Mouse (Mus musculus): ENCODE measurements around the gene 1700008O03Rik.

The 1700008O03Rik gene

GRCm38 (mm10) chr7:44375793-44376192 is 9.8 kb downstream of the 1700008O03Rik start:
- DNase-seq (ENCODE audit: low spot score in 2 of 2): no peak

- DNase-seq (ENCODE audit: low spot score in 2 of 2): no peak
These were observed 10.4 kb downstream of the 1700008O03Rik start for GRCm38 (mm10) chr7:44375207-44375606.

GRCm38 (mm10) chr7:44374756-44375155 is 10.9 kb downstream of the 1700008O03Rik start:
- no peak for DNase-seq (ENCODE audit: low spot score in 2 of 2)

- peak; percentile 96 for DNase-seq (ENCODE audit: low spot score in 2 of 2)
These were observed 11.5 kb downstream of the 1700008O03Rik start for GRCm38 (mm10) chr7:44373889-44374652.

GRCm38 (mm10) chr7:44373460-44373859 is 12.2 kb downstream of the 1700008O03Rik start:
- DNase-seq (ENCODE audit: low spot score in 2 of 2): no peak

- DNase-seq (ENCODE audit: low spot score in 2 of 2): no peak
These were observed 12.9 kb downstream of the 1700008O03Rik start for GRCm38 (mm10) chr7:44372678-44373077.

- no peak for DNase-seq (ENCODE audit: low spot score in 2 of 2)
These were observed 24.8 kb downstream of the 1700008O03Rik start for GRCm38 (mm10) chr7:44360792-44361301.

GRCm38 (mm10) chr7:44359908-44360672 is 25.5 kb downstream of the 1700008O03Rik start:
- peak; percentile 85 to 92 for DNase-seq (ENCODE audit: low spot score in 2 of 2)

GRCm38 (mm10) chr7:44358886-44359654 is 26.6 kb downstream of the 1700008O03Rik start:
- no peak for DNase-seq (ENCODE audit: low spot score in 2 of 2)

- DNase-seq (ENCODE audit: low spot score in 2 of 2): no peak
These were observed 27.6 kb downstream of the 1700008O03Rik start for GRCm38 (mm10) chr7:44358012-44358411.

- no peak for DNase-seq (ENCODE audit: low spot score in 2 of 2)
These were observed 28.1 kb downstream of the 1700008O03Rik start for GRCm38 (mm10) chr7:44357531-44357930.

- no peak for DNase-seq (ENCODE audit: low spot score in 2 of 2)
These were observed 28.8 kb downstream of the 1700008O03Rik start for GRCm38 (mm10) chr7:44356590-44357481.

GRCm38 (mm10) chr7:44355411-44355810 is 30.2 kb downstream of the 1700008O03Rik start:
- DNase-seq (ENCODE audit: low spot score in 2 of 2): no peak

- no peak for DNase-seq (ENCODE audit: low spot score in 2 of 2)
These were observed 31.8 kb downstream of the 1700008O03Rik start for GRCm38 (mm10) chr7:44353601-44354340.

- DNase-seq (ENCODE audit: low spot score in 2 of 2): no peak
These were observed 32.6 kb downstream of the 1700008O03Rik start for GRCm38 (mm10) chr7:44352750-44353600.

GRCm38 (mm10) chr7:44351881-44352749 is 33.5 kb downstream of the 1700008O03Rik start:
- no peak for DNase-seq (ENCODE audit: low spot score in 2 of 2)

- peak; percentile 50 to 78 for DNase-seq (ENCODE audit: low spot score in 2 of 2)
These were observed 34.5 kb downstream of the 1700008O03Rik start for GRCm38 (mm10) chr7:44350957-44351711.
